Mouse (Mus musculus) G1E (cell line): ENCODE data around the gene Tbck.

Experiments
- CTCF ChIP-seq: IDR thresholded peaks from 2 replicates; pipeline ENCODE4 v1.5.1; 2012; ENCODE audit warnings: low read depth, low read length, inconsistent platforms, mixed read lengths
- GATA1 ChIP-seq: IDR thresholded peaks from 2 replicates; pipeline ENCODE4 v1.6.1; 2012; ENCODE audit warnings: borderline replicate concordance, low read length, inconsistent platforms, mixed read lengths

DNA sequence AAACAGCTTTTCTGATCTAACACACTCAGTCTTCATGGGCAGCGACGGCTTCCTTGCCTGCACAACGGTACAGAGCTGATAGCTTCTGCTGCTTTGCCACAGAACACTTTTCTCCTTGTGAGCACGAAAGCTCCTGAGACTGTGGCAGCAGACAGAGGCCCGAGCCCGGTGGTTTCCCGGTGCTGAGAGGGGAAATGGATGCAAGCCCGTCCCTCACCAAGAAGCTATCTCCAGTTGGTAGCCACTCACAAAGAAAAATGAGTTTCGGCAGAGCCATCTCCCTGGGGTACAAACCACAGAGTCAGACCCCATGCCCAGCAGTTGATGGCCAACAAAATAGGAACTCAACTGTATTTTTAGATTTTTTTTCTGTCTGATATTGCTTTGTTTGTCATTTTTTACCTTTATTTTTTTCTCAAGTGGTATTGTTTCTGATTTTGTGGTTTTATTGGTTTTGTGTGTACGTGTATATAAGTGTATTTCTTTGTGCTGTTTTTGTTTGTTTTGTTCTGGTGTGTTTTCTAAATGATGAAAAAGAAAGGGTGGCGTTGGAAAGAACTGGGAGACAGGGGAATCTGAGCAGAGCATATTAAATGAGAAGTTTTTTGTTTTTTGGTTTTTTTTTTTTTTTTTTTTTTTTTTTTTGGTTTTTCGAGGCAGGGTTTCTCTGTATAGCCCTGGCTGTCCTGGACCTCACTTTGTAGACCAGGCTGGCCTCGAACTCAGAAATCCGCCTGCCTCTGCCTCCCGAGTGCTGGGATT lies 154.9 kb downstream of the Tbck start:
- TF ChIP-seq CTCF (no peak), GATA1 (no peak)
